Mouse (Mus musculus): ENCODE data around the gene Erich2. TPM values are rescaled to one million over a fixed set of nuclear protein-coding genes. Genes with fewer than 3 reads are reported as not detected.

Erich2 gene
- polyA plus RNA-seq, 1 experiment: 4.4 TPM

DNA sequence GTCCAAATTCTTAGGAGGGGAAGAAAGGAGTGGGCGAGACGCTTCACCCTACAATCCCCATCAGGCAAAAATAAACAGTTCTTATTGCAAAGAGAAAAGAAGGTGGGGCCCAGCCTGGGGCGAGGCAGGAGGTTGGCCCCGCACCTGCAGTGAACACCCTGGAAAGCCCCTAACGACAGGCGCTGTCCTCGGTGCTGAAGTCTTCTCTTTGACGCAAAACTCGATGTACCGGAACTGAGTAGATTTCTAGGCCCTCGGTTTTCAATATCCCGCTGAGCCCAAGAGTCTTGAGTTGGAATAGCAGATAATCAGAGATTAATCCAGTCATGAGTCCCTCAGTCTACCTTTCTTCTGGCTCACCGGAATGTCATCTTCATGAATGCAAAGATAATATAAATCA lies 50.9 kb downstream of the Erich2 start:
- DNase-seq: peak; percentile 49
- WGBS: 3% methylated on average over 13 of the region's 13 CpGs
- Histone ChIP-seq H3K4me3 (replicated peaks; ENCODE audit: extremely low read depth, low read depth, low read length) (no peak overlapping the region), H3K4me1 (ENCODE audit: control insufficient read depth, insufficient read depth, low read length) (no peaks in the 10 kb centered on the region)
- TF ChIP-seq POLR2A (IDR thresholded peaks at IDR 0.05; ENCODE audit: borderline replicate concordance, extremely low read depth, low read depth, low read length) (no peak), CTCF (IDR thresholded peaks at IDR 0.05; ENCODE audit: insufficient read depth, low read length) (no peak)

DNA sequence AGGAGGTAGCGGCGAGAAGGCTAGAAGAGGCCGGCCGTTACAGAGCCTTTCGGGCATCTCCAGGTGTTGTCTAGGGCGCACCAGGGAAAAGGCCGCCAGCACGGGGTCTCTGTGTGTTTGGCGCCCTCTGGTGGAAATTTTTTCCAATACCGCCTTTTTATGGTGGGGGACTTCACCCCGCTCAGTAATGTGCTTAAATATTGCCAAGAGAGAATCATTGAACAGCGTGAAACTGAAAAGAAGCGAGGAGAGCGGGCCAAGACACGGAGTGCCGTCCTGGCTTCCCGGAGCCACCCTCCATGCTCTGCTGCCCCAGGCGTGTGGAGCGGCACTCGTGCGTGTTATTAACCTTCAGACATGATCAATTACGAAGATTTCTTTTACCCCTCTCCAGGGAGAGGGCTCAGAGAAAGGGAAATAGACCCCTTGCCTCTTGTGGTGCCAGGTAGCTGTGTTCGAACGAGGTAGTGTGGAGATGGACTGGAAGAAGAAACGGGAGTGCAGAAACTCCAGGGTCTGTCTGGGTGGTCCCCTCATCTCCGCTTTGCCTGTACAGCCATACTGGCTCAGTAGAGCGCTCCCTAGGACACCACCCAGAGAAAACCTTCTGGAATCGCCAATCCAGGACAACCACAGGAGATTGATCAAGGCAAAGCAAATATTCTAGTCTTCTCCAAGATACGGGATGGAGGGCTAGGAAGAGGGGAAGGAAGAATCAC lies 52.6 kb downstream of the Erich2 start:
- Histone ChIP-seq H3K4me1 (ENCODE audit: control insufficient read depth, insufficient read depth, low read length) (no peaks in the 10 kb centered on the region), H3K4me3 (replicated peaks; ENCODE audit: extremely low read depth, low read depth, low read length) (no peak overlapping the region)
- WGBS: 2% methylated on average over 29 of the region's 29 CpGs
- DNase-seq: peak; percentile 28
- TF ChIP-seq CTCF (IDR thresholded peaks at IDR 0.05; ENCODE audit: insufficient read depth, low read length): peak; percentile 19; the same call in 1 of the 2 replicates
- TF ChIP-seq POLR2A (IDR thresholded peaks at IDR 0.05; ENCODE audit: borderline replicate concordance, extremely low read depth, low read depth, low read length): no peak

DNA sequence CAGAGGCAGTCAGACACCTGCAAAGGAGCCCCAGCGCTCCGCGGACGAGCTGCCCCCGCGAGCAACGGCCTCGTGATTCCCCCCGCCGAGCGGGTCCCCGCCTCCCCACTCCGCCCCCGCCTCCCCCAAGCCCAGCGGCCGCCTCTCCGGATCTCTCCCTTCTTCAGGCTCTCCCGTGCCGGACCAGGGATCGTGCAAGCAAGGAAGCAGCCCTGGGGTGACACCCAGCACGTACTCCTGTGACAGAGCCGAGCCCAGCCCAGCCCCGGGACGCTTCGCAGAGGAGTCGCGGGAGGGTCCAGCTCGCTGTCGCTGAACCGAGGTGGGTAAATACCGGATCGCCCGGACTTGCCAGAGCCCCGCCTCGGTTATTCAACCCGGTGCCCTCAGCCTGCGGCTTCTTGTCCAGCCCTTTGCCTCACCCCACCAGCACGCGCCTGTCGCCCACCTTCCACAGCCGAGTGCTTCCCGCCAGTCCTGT lies 53.4 kb downstream of the Erich2 start:
- Histone ChIP-seq H3K4me3 (replicated peaks; ENCODE audit: extremely low read depth, low read depth, low read length) (no peak overlapping the region), H3K4me1 (ENCODE audit: control insufficient read depth, insufficient read depth, low read length) (no peaks in the 10 kb centered on the region)
- DNase-seq: no peak
- TF ChIP-seq CTCF (IDR thresholded peaks at IDR 0.05; ENCODE audit: insufficient read depth, low read length): no peak
- no peak for TF ChIP-seq POLR2A (IDR thresholded peaks at IDR 0.05; ENCODE audit: borderline replicate concordance, extremely low read depth, low read depth, low read length)
- under 1% methylated on average over 40 of the region's 42 CpGs for WGBS

DNA sequence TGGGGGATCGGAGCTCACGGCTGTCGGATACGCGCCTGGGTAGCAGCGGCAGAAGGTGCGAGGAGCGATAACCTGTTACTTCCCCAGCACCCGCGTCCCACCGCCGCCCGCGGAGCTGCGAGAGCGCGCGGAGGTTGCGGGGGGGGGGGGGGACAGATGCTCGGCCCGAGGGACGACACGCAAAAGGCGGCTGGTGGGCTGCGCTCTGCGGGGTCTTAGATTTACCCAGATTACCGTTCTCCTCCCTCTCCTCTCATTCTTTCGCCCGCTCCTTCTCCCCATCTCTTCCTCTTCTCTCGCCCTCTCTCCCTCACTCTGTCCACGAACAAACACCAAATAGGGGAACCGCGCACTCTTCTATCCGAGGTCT lies 54.0 kb downstream of the Erich2 start:
- H3K4me1 ChIP-seq (ENCODE audit: control insufficient read depth, insufficient read depth, low read length): no peaks in the 10 kb centered on the region
- TF ChIP-seq POLR2A (IDR thresholded peaks at IDR 0.05; ENCODE audit: borderline replicate concordance, extremely low read depth, low read depth, low read length) (no peak), CTCF (IDR thresholded peaks at IDR 0.05; ENCODE audit: insufficient read depth, low read length) (no peak)
- under 1% methylated on average over 34 of the region's 34 CpGs for WGBS
- DNase-seq: no peak
- H3K4me3 ChIP-seq (replicated peaks; ENCODE audit: extremely low read depth, low read depth, low read length): no peak overlapping the region

DNA sequence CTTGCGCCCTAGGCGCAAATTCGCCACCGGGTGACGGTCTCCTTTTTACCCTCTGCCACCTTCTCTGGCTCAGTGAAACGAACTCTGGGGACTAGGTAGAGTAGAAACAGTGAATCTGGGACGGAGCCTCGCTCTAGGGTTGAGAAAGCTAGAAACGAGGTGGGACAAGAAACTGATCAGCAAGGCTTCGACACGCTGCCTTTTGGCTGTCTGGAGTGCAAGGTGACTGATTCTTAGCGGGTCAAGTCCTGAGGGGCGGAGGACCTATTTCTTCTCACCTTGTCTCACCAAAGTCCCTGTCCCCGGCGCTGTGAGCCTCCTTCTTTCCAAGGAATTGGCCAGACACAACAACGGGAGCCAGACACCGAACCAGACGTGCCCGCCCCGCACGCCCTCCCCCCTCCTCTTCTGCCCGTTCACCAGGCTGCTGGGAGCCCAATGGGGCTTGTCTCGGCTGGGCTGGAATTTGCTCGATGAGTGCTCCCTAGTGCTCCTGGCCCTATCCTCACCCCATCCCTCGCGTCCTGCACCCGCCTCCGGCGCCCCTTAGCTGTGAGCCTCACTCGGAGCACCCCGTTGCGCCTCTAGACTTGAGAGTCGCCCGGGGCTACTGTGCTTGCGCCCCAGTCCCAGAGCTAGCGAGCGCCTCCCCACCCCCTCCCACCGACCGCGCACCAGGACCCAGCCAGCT lies 54.5 kb downstream of the Erich2 start:
- H3K4me1 ChIP-seq (ENCODE audit: control insufficient read depth, insufficient read depth, low read length): no peaks in the 10 kb centered on the region; the same call in 1 of the 2 replicates
- no peak for DNase-seq
- no peak overlapping the region for H3K4me3 ChIP-seq (replicated peaks; ENCODE audit: extremely low read depth, low read depth, low read length)
- 3% methylated on average over 40 of the region's 40 CpGs for WGBS
- TF ChIP-seq POLR2A (IDR thresholded peaks at IDR 0.05; ENCODE audit: borderline replicate concordance, extremely low read depth, low read depth, low read length) (no peak), CTCF (IDR thresholded peaks at IDR 0.05; ENCODE audit: insufficient read depth, low read length) (no peak)

DNA sequence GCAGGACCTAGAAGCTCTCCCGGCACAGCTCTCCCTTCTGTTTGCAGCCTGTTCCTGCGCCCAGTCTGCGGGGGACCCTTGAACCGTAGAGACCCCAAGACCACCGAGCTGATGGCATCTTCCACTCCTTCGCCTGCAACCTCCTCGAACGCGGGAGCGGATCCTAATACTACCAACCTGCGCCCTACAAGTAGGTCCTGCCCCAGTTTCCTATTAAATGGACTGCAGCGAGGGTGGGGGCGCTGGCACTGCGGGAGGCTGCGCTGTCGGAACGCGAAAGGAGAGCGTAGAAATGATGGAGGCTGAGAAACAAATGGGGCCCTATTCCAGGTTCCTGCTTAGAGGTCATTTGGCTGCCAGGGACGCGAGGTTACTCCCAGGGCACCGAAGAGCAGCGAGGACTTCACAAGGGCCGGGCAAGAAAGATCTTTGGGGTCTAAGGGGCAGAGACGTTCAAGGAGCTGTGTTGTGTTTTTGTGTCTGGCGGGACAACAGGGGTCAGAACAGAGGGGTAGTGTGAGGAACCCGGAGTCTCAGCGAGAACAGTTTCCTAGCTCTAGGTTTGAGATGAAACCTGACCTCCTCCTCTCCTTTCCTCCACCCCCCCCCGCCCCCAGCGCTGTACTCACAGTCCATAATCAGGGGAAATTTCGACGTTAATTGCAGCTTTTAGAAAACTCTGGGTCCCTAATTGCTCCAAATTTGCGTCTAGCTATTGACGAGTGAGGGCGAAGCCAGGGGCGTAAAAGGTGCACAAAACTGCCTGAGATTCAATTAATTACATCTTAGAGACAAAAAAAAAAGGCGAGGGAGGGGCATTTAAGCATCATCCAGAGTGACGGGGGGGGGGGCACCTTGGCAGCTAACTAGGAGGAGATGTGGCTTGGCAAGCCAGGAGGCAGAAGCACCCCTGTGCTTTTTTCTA lies 55.4 kb downstream of the Erich2 start:
- no peak overlapping the region for H3K4me3 ChIP-seq (replicated peaks; ENCODE audit: extremely low read depth, low read depth, low read length)
- TF ChIP-seq CTCF (IDR thresholded peaks at IDR 0.05; ENCODE audit: insufficient read depth, low read length) (no peak), POLR2A (IDR thresholded peaks at IDR 0.05; ENCODE audit: borderline replicate concordance, extremely low read depth, low read depth, low read length) (no peak)
- WGBS: 3% methylated on average over 38 of the region's 38 CpGs
- H3K4me1 ChIP-seq (ENCODE audit: control insufficient read depth, insufficient read depth, low read length): no peaks in the 10 kb centered on the region; the same call in 1 of the 2 replicates
- DNase-seq: no peak

DNA sequence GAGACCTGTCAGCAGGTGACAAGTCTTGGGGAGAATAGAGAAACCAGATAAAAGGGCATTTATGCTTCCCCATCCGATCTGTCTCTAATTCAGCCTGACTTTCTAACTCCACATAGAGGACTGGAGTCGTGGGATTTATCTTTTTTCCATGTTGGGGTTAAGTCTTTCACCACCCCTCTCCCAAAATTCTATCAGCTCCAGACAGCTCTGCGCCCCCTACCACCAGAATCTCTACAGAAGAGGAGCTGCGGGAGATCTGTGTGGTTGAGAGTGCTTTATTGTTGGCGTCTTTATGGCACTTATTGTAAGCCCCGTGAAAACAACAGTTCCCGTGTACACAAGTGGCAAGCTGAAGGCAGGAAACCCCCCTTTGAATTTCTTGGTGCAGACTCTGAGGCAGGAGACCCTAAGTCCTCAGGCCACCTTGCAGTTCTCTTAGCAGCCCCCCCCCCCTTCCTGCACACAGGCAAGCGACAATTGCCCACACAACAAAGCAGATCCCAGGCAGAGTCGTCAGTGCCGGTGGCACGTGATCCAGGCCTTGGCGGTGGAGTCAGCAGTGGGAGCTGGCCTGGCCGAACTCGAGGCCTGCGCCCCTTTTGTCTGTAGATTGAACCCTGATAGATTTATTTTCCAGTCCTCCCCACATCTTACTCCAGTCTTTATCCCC lies 56.2 kb downstream of the Erich2 start:
- Histone ChIP-seq H3K4me1 (ENCODE audit: control insufficient read depth, insufficient read depth, low read length) (no peaks in the 10 kb centered on the region; the same call in 1 of the 2 replicates), H3K4me3 (replicated peaks; ENCODE audit: extremely low read depth, low read depth, low read length) (no peak overlapping the region)
- TF ChIP-seq POLR2A (IDR thresholded peaks at IDR 0.05; ENCODE audit: borderline replicate concordance, extremely low read depth, low read depth, low read length): no peak
- DNase-seq: no peak
- WGBS: 14% methylated on average over 15 of the region's 15 CpGs

DNA sequence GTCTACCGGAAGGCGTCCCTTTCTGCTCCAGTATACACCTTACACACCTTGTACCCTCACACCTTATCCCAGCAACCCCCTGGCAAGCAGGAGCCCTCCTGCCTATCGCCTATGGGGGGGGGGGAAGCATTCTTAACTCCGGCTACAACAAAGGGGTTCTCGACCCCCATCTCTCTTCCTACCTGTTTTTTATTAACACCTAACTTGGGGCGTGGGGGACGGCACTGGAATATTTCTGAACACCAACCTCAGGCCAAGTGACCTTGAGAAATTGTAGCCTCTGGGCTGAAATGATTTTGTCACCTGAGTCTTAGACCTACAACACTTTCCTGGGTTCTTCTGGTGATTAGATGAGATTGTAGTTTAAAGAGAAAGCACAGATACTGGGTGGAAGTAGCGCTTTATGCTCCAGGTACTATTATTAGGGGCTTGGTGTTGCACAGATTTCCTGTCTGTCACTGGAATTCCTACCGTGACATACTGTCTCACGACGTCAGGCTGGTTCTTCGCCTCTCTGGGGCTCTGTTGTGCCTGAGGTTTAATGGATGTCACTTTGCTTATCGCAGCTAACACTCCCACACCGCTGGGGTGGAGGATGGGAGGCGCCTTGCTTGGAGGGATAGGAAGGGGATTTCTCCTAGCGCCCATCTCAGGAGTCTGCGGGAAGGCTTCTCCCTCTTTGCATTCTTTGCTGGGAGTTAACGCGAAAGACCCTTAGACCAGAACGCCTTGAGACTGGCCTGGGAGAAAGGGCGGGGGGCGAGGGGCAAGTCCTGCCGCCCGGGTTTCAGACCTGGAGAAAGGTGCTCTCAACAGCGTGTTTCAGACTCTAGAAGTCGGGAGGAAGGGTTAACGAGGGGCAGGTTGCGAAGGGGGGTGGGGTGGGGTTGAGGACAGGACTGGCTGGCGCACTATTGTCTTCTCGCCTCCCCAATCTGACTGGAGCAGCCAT lies 57.3 kb downstream of the Erich2 start:
- DNase-seq: no peak
- Histone ChIP-seq H3K4me3 (replicated peaks; ENCODE audit: extremely low read depth, low read depth, low read length) (no peak overlapping the region), H3K4me1 (ENCODE audit: control insufficient read depth, insufficient read depth, low read length) (no peaks in the 10 kb centered on the region; the same call in 1 of the 2 replicates)
- 8% methylated on average over 30 of the region's 30 CpGs for WGBS
- TF ChIP-seq POLR2A (IDR thresholded peaks at IDR 0.05; ENCODE audit: borderline replicate concordance, extremely low read depth, low read depth, low read length) (no peak), CTCF (IDR thresholded peaks at IDR 0.05; ENCODE audit: insufficient read depth, low read length) (no peak)

Data from lung, adult 2 months (tissue).